Mouse (Mus musculus): Measurements from ENCODE around the gene Wdr24. TPM values are rescaled to one million over a fixed set of nuclear protein-coding genes. Genes with fewer than 3 reads are reported as not detected.
"Not testable (repeated sequence)": the region's sequence is repeated elsewhere in the genome, so short reads cannot be mapped to it uniquely, and the experiment has no call there.

Gene Wdr24
- polyA plus RNA-seq, 1 experiment from 2014 or later: 17.3 TPM

DNA sequence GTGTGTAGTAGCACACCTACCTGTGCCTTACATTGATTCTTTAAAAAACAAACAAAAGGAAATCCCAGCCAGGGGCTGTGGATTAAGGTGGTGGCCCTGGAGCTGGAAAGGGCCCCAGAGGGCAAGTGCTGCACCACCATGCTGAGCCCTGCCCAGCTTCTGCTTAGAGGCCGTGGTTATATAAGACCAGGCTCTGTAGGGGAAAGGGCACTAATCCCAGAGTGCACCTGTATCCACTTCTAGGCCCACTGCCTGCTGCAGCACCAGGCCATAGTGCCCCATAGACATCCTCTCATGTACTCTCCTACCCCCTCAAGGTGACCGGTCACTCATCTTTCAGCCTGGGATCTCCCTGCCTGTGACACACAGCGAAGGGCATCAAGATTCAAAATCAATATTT, 42.7 kb downstream of the Wdr24 start:
- Histone ChIP-seq H3K9me3 (ENCODE audit: control insufficient read depth, low read length) (no peaks in the 10 kb centered on the region), H3K27ac (replicated peaks in 1 of 2; ENCODE audit: control insufficient read depth in 1 of 2, insufficient read depth in 1 of 2, low read depth in 2 of 2, low read length in 2 of 2) (no peak overlapping the region), H3K4me1 (ENCODE audit: control insufficient read depth in 2 of 2, insufficient read depth in 2 of 2, low read length in 2 of 2) (peaks cover 7 to 30% of the 10 kb centered on the region in 2 experiments; a peak in 3 of 4 replicates), H3K4me2 (ENCODE audit: low read length) (0 out of 2 replicates have a peak overlapping the region, but pooled peaks have one; percentile 1), H3K4me3 (ENCODE audit: control insufficient read depth in 1 of 2, insufficient read depth in 1 of 2, low read depth in 1 of 2, low read length in 2 of 2) (no peak overlapping the region), H3K27me3 (ENCODE audit: control insufficient read depth, insufficient read depth, low read length) (no peaks in the 10 kb centered on the region), H3K9ac (ENCODE audit: low read length) (no peak overlapping the region), H3K36me3 (ENCODE audit: control insufficient read depth, insufficient read depth, low read length) (peaks cover 36% of the 10 kb centered on the region)
- ATAC-seq (ENCODE audit: insufficient number of reproducible peaks, insufficient read depth, low FRiP score, low read depth): no peak
- WGBS: 93% methylated on average over 3 of the region's 3 CpGs

DNA sequence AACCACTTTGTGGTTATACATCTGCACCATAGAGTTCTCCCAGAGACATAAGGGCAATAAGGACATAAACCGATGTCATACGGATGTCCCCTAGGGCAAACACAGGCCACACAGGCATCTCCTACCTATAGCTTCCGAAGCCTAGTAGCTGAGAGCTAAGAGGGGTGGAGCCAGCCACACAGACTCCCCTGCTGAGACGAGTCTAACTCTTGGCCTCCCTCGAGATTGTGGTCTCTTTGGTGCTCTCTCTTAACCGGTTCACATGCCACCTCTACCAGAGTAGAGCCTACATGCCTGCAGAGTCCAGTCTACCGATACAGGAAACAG, 44.0 kb downstream of the Wdr24 start:
- H3K4me1 ChIP-seq (ENCODE audit: control insufficient read depth in 2 of 2, insufficient read depth in 2 of 2, low read length in 2 of 2): peaks cover 7 to 21% of the 10 kb centered on the region in 2 experiments; a peak in 3 of 4 replicates
- peak overlapping the region; percentile 73 to 97 for H3K27ac ChIP-seq (replicated peaks in 1 of 2; ENCODE audit: control insufficient read depth in 1 of 2, insufficient read depth in 1 of 2, low read depth in 2 of 2, low read length in 2 of 2)
- H3K9me3 ChIP-seq (ENCODE audit: control insufficient read depth, low read length): no peaks in the 10 kb centered on the region
- no peak for ATAC-seq (ENCODE audit: insufficient number of reproducible peaks, insufficient read depth, low FRiP score, low read depth)
- H3K4me3 ChIP-seq (ENCODE audit: control insufficient read depth in 1 of 2, insufficient read depth in 1 of 2, low read depth in 1 of 2, low read length in 2 of 2): peak overlapping the region; percentile 84 to 92
- H3K4me2 ChIP-seq (ENCODE audit: low read length): peak overlapping the region; percentile 86
- H3K9ac ChIP-seq (ENCODE audit: low read length): peak overlapping the region; percentile 93
- peaks cover 33% of the 10 kb centered on the region for H3K36me3 ChIP-seq (ENCODE audit: control insufficient read depth, insufficient read depth, low read length)
- no peaks in the 10 kb centered on the region for H3K27me3 ChIP-seq (ENCODE audit: control insufficient read depth, insufficient read depth, low read length)
- 12% methylated on average over 7 of the region's 7 CpGs for WGBS

DNA sequence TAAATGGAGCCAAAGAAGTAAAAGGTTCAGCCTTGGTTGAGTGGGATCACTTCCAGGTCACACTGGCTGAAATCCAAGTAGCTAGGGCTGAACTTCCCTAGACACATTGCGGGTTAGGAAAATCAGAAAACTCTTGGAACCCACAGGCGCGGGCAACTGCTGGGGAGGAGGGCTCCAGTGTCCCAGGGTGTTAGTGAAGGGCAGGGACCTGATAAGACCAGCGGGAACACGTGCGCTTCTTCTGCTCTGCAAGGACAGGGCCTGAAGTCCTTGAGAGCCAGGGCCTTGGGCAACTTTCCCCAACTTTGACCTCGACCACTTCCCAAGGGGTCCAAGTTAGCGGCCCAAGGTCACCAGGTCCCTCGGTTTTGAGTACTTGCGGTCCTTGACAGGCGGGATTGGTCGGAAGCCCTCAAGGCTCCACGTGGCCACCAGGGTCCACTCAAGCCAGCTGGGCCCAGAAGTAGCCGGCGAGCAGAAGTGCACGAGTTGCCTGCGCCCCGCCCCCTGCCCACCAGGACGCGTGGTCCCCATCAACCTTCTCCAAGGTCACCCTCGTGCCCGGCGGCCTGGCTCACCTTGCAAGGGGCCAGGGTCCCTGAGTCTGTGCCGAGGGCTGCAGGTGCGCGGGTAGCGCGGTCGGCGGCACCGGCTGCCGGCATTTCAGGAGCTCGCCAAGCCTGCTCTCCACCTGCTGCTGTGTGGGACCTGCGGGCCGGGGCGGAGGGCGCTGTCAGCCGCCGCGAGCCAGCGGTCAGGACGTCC, 44.6 kb downstream of the Wdr24 start:
- Histone ChIP-seq H3K36me3 (ENCODE audit: control insufficient read depth, insufficient read depth, low read length) (peaks cover 29% of the 10 kb centered on the region), H3K27ac (replicated peaks in 1 of 2; ENCODE audit: control insufficient read depth in 1 of 2, insufficient read depth in 1 of 2, low read depth in 2 of 2, low read length in 2 of 2) (peak overlapping the region; percentile 73 to 97), H3K4me1 (ENCODE audit: control insufficient read depth in 2 of 2, insufficient read depth in 2 of 2, low read length in 2 of 2) (peaks cover 7 to 21% of the 10 kb centered on the region in 2 experiments; a peak in 3 of 4 replicates), H3K4me3 (ENCODE audit: control insufficient read depth in 1 of 2, insufficient read depth in 1 of 2, low read depth in 1 of 2, low read length in 2 of 2) (peak overlapping the region; percentile 84 to 92), H3K4me2 (ENCODE audit: low read length) (peak overlapping the region; percentile 86), H3K9me3 (ENCODE audit: control insufficient read depth, low read length) (no peaks in the 10 kb centered on the region), H3K9ac (ENCODE audit: low read length) (peak overlapping the region; percentile 93), H3K27me3 (ENCODE audit: control insufficient read depth, insufficient read depth, low read length) (no peaks in the 10 kb centered on the region)
- peak; percentile 31 for ATAC-seq (ENCODE audit: insufficient number of reproducible peaks, insufficient read depth, low FRiP score, low read depth)
- under 1% methylated on average over 41 of the region's 42 CpGs for WGBS

GRCm38 (mm10) chr17:25868601-25869191, 45.3 kb downstream of the Wdr24 start, which contains the start of gene Mcrip2:
Mcrip2 (minus strand) TSS chr17:25868764.
- H3K9ac ChIP-seq (ENCODE audit: low read length): peak within 1 kb of the TSS; percentile 93
- ATAC-seq (ENCODE audit: insufficient number of reproducible peaks, insufficient read depth, low FRiP score, low read depth): peak; percentile 79
- peak within 1 kb of the TSS; percentile 84 to 92 for H3K4me3 ChIP-seq (ENCODE audit: control insufficient read depth in 1 of 2, insufficient read depth in 1 of 2, low read depth in 1 of 2, low read length in 2 of 2)
- no peaks in the 10 kb centered on the region for H3K27me3 ChIP-seq (ENCODE audit: control insufficient read depth, insufficient read depth, low read length)
- WGBS: 1% methylated on average over 24 of the region's 24 CpGs
- H3K4me2 ChIP-seq (ENCODE audit: low read length): peak within 1 kb of the TSS; percentile 86
- no peaks in the 10 kb centered on the region for H3K9me3 ChIP-seq (ENCODE audit: control insufficient read depth, low read length)
- peaks cover 7 to 21% of the 10 kb centered on the region in 2 experiments for H3K4me1 ChIP-seq (ENCODE audit: control insufficient read depth in 2 of 2, insufficient read depth in 2 of 2, low read length in 2 of 2)
- peak within 1 kb of the TSS; percentile 73 to 97 for H3K27ac ChIP-seq (replicated peaks in 1 of 2; ENCODE audit: control insufficient read depth in 1 of 2, insufficient read depth in 1 of 2, low read depth in 2 of 2, low read length in 2 of 2)
- peaks cover 23% of the 10 kb centered on the region for H3K36me3 ChIP-seq (ENCODE audit: control insufficient read depth, insufficient read depth, low read length)

- no peaks in the 10 kb centered on the region for H3K27me3 ChIP-seq (ENCODE audit: control insufficient read depth, insufficient read depth, low read length)
- no peaks in the 10 kb centered on the region for H3K9me3 ChIP-seq (ENCODE audit: control insufficient read depth, low read length)
- H3K4me1 ChIP-seq (ENCODE audit: control insufficient read depth in 2 of 2, insufficient read depth in 2 of 2, low read length in 2 of 2): peaks cover 13 to 29% of the 10 kb centered on the region in 2 experiments
- H3K4me3 ChIP-seq (ENCODE audit: control insufficient read depth in 1 of 2, insufficient read depth in 1 of 2, low read depth in 1 of 2, low read length in 2 of 2): no peak overlapping the region
- H3K9ac ChIP-seq (ENCODE audit: low read length): no peak overlapping the region
- WGBS: 90% methylated on average over 8 of the region's 8 CpGs
- H3K4me2 ChIP-seq (ENCODE audit: low read length): no peak overlapping the region
- H3K36me3 ChIP-seq (ENCODE audit: control insufficient read depth, insufficient read depth, low read length): peaks cover 15% of the 10 kb centered on the region
- no peak overlapping the region for H3K27ac ChIP-seq (replicated peaks in 1 of 2; ENCODE audit: control insufficient read depth in 1 of 2, insufficient read depth in 1 of 2, low read depth in 2 of 2, low read length in 2 of 2)
- no peak for ATAC-seq (ENCODE audit: insufficient number of reproducible peaks, insufficient read depth, low FRiP score, low read depth)
Measured at GRCm38 (mm10) chr17:25869498-25869897, 46.1 kb downstream of the Wdr24 start.

- Histone ChIP-seq H3K9ac (ENCODE audit: low read length) (no peak overlapping the region), H3K36me3 (ENCODE audit: control insufficient read depth, insufficient read depth, low read length) (peaks cover 11% of the 10 kb centered on the region; the same call in 1 of the 2 replicates), H3K27ac (replicated peaks in 1 of 2; ENCODE audit: control insufficient read depth in 1 of 2, insufficient read depth in 1 of 2, low read depth in 2 of 2, low read length in 2 of 2) (no peak overlapping the region), H3K27me3 (ENCODE audit: control insufficient read depth, insufficient read depth, low read length) (no peaks in the 10 kb centered on the region), H3K4me2 (ENCODE audit: low read length) (no peak overlapping the region), H3K9me3 (ENCODE audit: control insufficient read depth, low read length) (no peaks in the 10 kb centered on the region), H3K4me1 (ENCODE audit: control insufficient read depth in 2 of 2, insufficient read depth in 2 of 2, low read length in 2 of 2) (peaks cover 13 to 30% of the 10 kb centered on the region in 2 experiments), H3K4me3 (ENCODE audit: control insufficient read depth in 1 of 2, insufficient read depth in 1 of 2, low read depth in 1 of 2, low read length in 2 of 2) (no peak overlapping the region)
- WGBS: 89% methylated on average over 2 of the region's 2 CpGs
- ATAC-seq (ENCODE audit: insufficient number of reproducible peaks, insufficient read depth, low FRiP score, low read depth): no peak
Measured at GRCm38 (mm10) chr17:25869954-25870353, 46.5 kb downstream of the Wdr24 start.

- H3K4me1 ChIP-seq (ENCODE audit: control insufficient read depth in 2 of 2, insufficient read depth in 2 of 2, low read length in 2 of 2): peaks cover 20 to 34% of the 10 kb centered on the region in 2 experiments
- not testable (repeated sequence) for H3K27me3 ChIP-seq (ENCODE audit: control insufficient read depth, insufficient read depth, low read length); H3K4me2 ChIP-seq (ENCODE audit: low read length); H3K9me3 ChIP-seq (ENCODE audit: control insufficient read depth, low read length); H3K9ac ChIP-seq (ENCODE audit: low read length); H3K4me3 ChIP-seq (ENCODE audit: control insufficient read depth in 1 of 2, insufficient read depth in 1 of 2, low read depth in 1 of 2, low read length in 2 of 2); H3K27ac ChIP-seq (replicated peaks in 1 of 2; ENCODE audit: control insufficient read depth in 1 of 2, insufficient read depth in 1 of 2, low read depth in 2 of 2, low read length in 2 of 2); H3K36me3 ChIP-seq (ENCODE audit: control insufficient read depth, insufficient read depth, low read length); ATAC-seq (ENCODE audit: insufficient number of reproducible peaks, insufficient read depth, low FRiP score, low read depth)
Measured at GRCm38 (mm10) chr17:25871566-25871965, 48.1 kb downstream of the Wdr24 start.
